Mouse (Mus musculus) cerebral cortex, adult 2 months (tissue): ENCODE measurements around the gene Epha4.

Source experiments
- WGBS: fragments of 180-500 bp; shearing (Covaris S2); methylation state at CpG from one replicate; pipeline ENCODE4 v1.1.7; 2018; 5-methylcytosine and 5-hydroxymethylcytosine counted together

Epha4 gene

DNA sequence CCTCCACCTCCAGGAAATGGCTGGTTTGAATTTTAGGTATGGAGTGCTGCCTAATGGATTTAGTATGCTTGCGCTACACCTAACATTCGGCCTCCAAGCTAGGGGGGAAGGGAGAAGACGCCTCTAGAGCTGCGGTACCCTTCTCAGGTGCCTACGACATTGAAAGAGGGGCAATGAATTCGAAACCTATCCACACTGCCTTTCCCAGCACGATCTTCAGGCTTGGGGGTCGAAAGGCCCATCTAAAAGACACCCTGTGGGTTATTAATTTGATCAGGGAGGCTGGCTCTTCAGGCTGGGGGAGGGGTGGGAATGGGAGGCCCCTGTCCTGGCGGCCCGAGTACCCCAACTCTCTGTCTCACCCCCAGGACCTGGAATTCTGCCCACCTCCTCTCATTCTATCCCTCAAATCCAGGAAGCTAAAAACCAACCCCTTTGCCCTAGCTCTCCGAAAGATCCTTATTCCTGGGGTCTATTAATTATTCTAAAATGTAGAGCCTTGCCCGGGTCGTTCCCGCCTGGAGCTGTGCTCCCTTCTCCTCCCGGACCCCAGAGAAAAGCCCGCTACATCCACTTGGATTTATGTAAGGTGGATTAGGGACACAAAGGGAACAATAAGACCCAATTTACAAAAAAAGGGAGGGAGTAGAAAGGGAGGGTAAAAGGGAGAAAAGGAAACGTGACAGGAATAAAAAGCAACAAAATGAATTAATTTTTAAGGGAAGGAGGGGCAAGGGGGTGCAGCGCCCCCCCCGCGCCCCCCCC, 2.3 kb downstream of the Epha4 start:
- WGBS = 11% methylated on average over 20 of the region's 20 CpGs

DNA sequence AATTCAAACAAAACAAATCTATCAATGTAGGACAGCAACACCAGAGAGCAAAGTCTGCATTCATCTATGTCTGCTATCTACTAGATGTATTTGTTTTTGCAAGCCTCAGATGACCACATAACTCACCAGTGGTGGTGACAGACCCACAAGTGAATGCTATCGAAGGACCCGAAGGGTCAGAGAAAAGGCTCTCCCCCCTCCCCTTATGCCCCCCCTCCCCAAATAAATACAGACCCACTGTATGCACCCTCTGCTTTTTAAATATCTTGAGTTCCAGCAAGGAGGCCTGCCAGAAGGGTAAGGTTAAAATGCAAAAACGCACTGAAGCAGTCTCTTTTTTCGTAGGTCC, 2.9 kb downstream of the Epha4 start:
- WGBS = 43% methylated on average over 4 of the region's 4 CpGs

DNA sequence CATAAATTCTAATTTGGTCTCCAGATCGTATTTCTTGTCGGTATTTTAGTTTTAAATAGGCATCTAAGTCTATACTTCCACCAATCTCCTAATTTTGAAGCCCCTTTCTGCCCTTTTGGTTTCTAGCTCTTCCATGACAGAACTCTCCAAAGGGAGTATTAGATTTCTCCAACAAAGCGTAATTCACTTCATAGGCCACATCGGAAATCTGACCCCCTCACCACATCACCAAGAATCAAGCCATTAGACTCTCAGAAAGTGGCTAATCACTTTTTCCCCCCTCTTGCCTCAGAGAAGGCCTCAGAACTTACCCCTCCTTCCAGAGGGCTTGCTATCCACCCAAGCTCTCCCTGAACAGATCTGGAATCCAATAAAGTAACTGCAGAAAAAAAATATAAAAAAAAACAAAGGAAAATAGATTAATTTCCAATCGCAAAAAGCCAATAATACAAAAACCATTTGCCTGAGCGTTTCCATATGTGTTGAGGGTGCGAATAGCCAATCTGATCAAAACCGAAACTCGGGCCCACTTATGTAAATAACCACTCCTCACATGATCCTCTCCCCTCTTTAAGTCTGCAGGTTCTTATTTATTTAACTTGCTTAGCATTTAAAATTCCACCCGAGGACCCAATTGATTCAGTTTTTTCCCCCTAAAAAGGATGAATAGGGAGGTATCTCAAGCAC, 3.4 kb downstream of the Epha4 start:
- 47% methylated on average over 10 of the region's 10 CpGs for WGBS

- 47% methylated on average over 5 of the region's 5 CpGs for WGBS
These were observed 4.3 kb downstream of the Epha4 start for GRCm38 (mm10) chr1:77510623-77511022.

- 57% methylated on average over 18 of the region's 18 CpGs for WGBS
These were observed 8.1 kb downstream of the Epha4 start for GRCm38 (mm10) chr1:77506856-77507200.

DNA sequence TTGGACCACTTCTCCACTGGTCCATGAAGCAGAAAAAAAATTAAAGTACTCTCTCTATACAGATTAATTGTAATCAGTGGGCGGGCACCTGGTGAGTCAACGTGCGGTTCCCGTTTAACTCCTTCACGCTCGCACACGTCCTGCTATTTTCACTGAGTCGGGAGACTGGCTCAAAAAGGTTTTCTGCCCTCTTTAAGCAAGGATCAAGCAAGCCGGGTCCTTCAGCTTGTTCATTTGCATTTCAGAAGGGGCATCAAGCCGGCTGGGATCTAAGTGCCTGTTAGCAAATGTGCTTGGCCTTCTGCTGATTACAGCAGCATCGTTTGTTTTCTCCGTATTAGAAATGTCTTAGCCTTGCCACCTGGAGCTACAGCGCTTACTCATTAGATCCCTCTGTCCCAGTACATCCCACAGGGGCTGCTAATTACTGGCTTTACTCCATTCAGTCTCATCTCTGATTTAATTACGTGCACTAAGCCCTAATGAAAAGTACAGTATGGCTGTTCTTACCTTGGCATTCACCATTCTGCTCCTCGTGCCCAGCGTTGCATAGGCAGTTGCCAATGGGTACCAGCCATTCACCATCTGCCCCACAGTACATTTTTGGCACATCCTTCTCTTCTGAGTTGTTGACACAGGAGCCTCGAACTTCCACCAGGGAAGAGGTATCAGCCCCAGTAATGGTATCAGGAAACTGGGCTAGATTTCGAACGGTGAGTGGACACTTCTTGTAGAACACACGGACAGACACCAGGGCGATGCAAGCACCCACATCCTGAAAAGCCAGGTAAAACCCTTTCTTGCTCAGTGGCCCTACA, 8.6 kb downstream of the Epha4 start:
- WGBS = 34% methylated on average over 21 of the region's 21 CpGs

DNA sequence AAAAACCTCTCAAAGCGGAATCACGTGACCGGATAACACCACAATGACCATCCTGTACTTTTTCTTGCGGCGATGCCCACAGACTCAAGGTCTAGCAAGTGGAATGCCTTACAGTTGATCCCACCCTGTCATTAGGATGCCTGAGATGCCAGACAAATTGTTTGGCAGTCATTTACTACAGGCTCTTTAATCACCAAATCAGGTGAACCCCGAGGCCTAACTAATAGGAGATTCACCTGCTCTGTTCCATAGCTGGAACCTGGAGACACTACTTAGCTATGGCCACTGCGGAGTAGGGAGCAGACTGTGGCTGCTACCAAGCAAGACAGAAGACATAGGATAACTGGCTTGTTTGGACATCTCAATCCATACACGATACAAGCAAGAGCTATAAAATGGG, 9.6 kb downstream of the Epha4 start:
- 50% methylated on average over 8 of the region's 8 CpGs for WGBS

DNA sequence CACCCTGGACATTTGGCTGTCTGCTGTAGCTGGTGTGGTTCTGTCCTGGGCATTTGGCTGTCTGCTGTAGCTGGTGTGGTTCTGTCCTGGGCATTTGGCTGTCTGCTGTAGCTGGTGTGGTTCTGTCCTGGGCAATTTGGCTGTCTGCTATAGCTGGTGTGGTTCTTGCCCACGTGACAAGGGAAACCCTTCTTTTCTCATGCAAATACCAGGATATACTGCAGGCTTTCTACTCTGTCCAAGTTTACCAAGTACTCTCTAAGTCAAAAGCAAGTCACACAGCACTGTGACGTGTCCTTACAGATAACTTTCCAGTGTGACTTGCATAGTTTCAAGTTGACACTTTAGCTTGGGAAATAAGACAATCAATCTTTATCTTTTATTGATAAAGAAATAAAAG, 10.1 kb downstream of the Epha4 start:
- 37% methylated on average over 2 of the region's 2 CpGs for WGBS

GRCm38 (mm10) chr1:77503711-77504181, 11.1 kb downstream of the Epha4 start:
- WGBS = 48% methylated on average over 8 of the region's 8 CpGs

DNA sequence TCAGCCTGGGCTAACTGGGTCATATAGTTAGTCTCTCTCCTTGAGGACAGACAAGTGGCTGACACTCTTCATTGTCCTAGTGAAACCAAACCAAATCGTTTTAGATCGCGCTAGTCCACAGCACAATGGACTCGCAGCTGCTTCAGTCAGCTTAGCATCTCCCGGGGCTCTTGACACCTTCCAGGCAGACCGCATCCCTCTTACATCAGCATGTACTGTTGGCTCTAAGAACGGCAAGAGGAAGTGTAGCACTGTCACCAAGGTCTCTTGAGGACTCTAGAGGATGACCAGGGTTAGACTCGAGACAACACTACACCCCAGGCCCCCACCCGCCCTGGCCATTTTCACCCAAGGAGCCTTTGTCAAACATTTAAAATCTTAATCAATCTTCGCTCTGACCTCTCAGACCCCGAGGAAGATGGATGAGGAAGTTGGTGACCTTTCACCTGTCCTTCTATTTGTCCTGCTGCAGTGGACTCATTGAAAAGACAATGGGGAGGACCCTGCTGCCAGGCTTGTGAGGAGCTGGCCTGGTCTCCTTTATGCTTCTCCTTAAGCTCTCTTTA, 12.3 kb downstream of the Epha4 start:
- 36% methylated on average over 11 of the region's 11 CpGs for WGBS

DNA sequence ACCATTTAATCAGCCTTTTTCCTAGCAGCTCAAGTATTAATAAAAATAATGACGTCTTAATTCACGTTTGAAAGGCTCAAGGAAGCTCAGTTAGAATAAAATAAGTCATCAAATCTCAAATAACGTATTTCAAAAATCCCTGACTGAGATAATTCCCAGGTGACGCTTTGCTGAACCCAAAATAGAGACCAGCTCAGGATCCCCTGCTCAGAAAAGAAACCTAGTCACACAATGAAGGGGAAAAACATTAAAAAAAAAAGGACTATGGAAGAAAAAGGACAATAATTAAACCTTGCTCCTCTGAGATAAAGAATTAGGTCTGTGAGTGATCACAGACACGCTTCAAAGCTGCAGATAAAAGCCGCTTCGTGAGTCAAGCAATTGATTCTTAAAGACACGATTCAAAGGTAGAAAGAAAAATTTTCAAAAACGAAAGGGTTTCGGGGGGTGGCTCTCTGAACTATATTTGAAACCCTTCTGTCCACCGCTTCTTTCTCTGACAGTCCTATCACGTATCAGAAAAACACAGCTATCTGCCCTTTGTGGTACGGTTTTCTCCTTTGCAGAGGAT, 13.4 kb downstream of the Epha4 start:
- 55% methylated on average over 13 of the region's 13 CpGs for WGBS

- 37% methylated on average over 4 of the region's 4 CpGs for WGBS
These were observed 17.4 kb downstream of the Epha4 start for GRCm38 (mm10) chr1:77497506-77497905.

DNA sequence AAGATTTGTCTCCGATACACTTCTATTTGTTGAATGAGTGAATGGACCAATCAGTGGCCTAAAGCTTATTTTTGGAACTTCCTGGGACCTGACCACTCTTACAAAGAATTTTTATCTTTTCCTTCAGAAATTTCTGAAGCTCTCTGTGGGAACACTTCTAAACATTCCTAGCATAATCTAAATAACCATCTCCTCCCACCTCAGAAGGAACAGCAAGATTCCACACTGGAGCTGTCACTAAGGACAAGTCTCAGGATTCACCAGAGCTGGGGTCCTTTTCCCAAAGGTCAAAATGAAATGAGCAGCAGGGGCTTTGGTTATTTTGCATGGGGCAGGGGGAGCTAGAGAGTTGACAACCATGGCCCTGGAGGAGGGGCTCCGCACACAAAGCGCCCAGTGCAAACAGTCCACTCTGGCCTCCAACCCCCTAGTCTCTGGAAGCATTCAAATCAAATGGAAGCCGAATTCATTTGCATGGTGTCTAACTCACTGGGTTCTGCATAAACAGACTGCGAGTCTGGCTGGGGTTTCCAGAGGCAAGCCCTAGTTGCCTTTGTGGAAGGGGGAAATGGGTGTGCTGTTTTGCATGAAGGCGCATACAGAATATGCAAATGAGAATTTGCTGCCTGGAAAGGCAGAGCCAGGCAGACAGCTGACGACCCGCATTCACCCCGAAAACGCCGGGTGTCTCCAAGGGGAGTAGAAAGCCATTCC, 18.3 kb downstream of the Epha4 start:
- WGBS = 23% methylated on average over 11 of the region's 11 CpGs

- 52% methylated on average over 7 of the region's 7 CpGs for WGBS
These were observed 19.1 kb downstream of the Epha4 start for GRCm38 (mm10) chr1:77495790-77496158.

DNA sequence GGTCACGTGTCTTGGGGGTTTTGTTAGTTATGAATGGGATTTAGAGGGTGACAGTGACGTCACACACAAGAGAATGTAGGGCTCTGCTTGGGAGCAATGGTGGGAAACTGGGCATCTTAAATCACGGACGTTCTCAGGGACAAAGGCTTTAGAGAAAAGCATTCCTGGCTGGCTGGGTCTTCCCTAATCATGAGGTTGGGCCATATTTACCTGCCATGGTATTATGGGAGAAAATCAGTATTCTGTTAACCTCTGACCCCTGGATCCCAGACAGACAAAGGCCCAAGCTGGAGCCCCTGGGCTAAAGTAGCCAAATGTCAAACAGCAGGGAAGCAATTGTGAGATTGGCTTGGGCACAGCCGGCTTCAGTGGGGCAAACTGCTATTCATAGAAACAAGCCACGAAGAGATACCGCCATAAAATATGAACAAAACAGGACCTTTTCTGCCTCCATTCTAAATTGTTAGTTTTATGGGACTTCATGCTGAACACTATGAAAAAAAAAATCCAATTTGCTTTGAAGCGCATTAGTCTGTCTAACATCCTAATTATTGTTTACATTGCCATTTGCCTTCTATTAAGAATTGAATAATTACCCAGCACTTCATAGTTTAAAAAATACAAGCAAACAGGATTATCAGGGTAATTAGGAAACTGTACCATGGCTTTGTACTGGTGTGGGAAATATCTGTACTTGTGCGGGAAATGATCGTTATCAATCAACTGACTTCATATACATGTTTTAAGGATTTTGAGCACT, 19.7 kb downstream of the Epha4 start:
- WGBS = 58% methylated on average over 10 of the region's 10 CpGs

- WGBS = 38% methylated on average over 10 of the region's 10 CpGs
These were observed 20.9 kb downstream of the Epha4 start for GRCm38 (mm10) chr1:77493841-77494635.

GRCm38 (mm10) chr1:77490166-77490565, 24.7 kb downstream of the Epha4 start:
- 86% methylated on average over 6 of the region's 6 CpGs for WGBS

DNA sequence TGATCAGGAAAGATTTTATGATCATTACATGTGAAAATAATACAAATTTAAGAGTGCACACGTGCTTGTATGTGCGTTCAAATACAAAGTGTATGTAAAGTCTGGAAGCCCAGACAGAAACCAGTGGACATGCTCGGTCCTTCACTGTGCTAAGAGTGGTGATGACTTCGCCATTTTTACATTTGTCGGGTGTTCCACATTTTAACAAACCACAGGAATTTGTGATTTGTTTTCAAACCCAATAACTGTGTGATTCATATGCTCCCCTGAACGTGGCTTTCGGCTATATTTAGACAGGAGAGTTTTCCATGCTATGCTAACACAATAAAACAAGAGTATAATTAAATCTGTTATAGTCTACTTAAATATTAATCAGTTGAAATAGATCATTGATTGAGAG, 25.5 kb downstream of the Epha4 start:
- WGBS = 63% methylated on average over 7 of the region's 7 CpGs

DNA sequence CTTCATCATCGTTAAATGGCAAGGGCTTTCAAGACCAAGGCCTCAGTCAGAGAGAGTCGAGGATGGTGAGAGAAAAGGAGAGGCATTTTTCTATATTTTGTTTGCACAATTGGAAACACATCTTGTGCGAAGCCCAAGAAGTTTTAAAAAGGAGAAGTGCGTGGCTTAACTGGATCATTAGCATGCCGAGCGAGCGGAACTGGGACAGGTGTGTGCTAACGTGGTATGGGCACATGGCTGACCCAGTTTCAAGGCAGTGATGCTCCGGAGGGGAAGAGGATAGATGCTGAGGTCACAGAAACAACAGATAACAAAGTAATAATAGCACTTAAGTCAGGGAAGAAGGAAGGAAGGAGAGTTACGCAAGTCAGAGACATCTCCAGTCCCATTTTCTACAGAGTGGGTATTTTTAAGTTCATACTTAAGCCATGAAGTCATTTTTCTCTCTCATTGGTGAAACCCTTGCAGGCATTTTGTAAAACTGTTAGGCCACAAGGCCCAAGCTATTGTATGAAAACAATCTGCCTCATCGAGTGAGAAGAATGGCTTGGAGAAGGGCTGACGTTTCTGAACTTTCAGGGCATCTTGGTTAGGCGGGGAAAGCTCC, 26.9 kb downstream of the Epha4 start:
- 53% methylated on average over 13 of the region's 13 CpGs for WGBS
